ENCODE assay signal across 8 mouse cellular contexts in the genomic region with DNA sequence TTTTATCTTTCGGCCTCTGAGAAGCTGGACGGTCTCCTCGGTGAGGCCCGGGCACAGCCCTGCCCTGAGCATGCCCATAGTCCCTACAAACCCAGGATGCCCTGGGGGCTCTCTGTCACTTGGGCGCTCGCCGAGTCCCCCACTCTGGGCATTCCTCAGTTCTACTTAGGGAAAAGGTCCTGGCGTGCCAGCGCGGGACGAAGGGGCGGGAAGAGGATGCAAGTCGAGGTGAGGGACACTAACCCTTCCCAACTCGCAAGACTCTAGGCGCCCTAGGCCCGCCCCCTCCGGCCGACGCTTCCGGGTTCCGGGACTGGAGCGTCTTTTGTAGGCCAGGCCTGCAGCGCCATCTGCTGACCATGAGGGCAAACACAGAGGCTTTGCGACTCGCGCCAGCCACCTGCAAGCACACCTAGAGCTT. TPM values are rescaled to one million over a fixed set of nuclear protein-coding genes. Genes with fewer than 3 reads are reported as not detected.
DNase-seq lines count a peak whose midpoint lies in the region; ATAC-seq lines count a peak whose summit lies in the region.

Gene Rad51d (minus strand): TSS at position 273 of the 421 bp plus-strand sequence.

- peak within 1 kb of the TSS; percentile 85 for H3K9ac ChIP-seq in heart, embryonic 14.5 days (ENCODE audit: low read length)
- H3K9ac ChIP-seq in liver, embryonic 13.5 days, result peak within 1 kb of the TSS; percentile 85
- peak within 1 kb of the TSS; percentile 91 for H3K9ac ChIP-seq in stomach, embryonic 16.5 days (ENCODE audit: low read length)

- H3K36me3 ChIP-seq in heart, embryonic 14.5 days (ENCODE audit: control insufficient read depth, insufficient read depth, low read length), result no peaks in the 10 kb centered on the region
- no peaks in the 10 kb centered on the region for H3K36me3 ChIP-seq in liver, embryonic 13.5 days
- no peaks in the 10 kb centered on the region for H3K36me3 ChIP-seq in stomach, embryonic 16.5 days (ENCODE audit: control insufficient read depth, insufficient read depth, low read length)

- H3K4me2 ChIP-seq in heart, embryonic 14.5 days (ENCODE audit: low read length), result peak within 1 kb of the TSS; percentile 95
- peak within 1 kb of the TSS; percentile 94 for H3K4me2 ChIP-seq in liver, embryonic 13.5 days
- peak within 1 kb of the TSS; percentile 93 for H3K4me2 ChIP-seq in stomach, embryonic 16.5 days (ENCODE audit: low read depth, low read length)

- peak; percentile 90 for ATAC-seq in heart, embryonic 14.5 days (ENCODE audit: insufficient number of reproducible peaks, insufficient read depth, low FRiP score, low read depth)
- ATAC-seq in liver, embryonic 13.5 days (ENCODE audit: low read depth), result peak; percentile 91
- peak; percentile 94 for ATAC-seq in stomach, embryonic 16.5 days (ENCODE audit: insufficient read depth, low FRiP score)

- WGBS in heart, embryonic 14.5 days, result 0% methylated on average over 26 of the region's 26 CpGs
- WGBS in liver, embryonic 13.5 days (ENCODE audit: insufficient replicate concordance), result 0% methylated on average over 26 of the region's 26 CpGs
- under 1% methylated on average over 26 of the region's 26 CpGs for WGBS in stomach, embryonic 16.5 days

- 0 out of 2 replicates have a peak, but pooled peaks cover 16% of the 10 kb centered on the region for H3K27me3 ChIP-seq in heart, embryonic 14.5 days (ENCODE audit: control insufficient read depth, insufficient read depth, low read length)
- peaks cover 11% of the 10 kb centered on the region; the same call in 1 of the 2 replicates for H3K27me3 ChIP-seq in liver, embryonic 13.5 days
- H3K27me3 ChIP-seq in stomach, embryonic 16.5 days (ENCODE audit: control insufficient read depth, insufficient read depth, low read length), result no peaks in the 10 kb centered on the region

- no peaks in the 10 kb centered on the region for H3K9me3 ChIP-seq in heart, embryonic 14.5 days (ENCODE audit: control insufficient read depth, low read length)
- no peaks in the 10 kb centered on the region for H3K9me3 ChIP-seq in liver, embryonic 13.5 days (replicated peaks)
- H3K9me3 ChIP-seq in stomach, embryonic 16.5 days (replicated peaks; ENCODE audit: control insufficient read depth, low read length), result no peaks in the 10 kb centered on the region

- H3K4me3 ChIP-seq in brown adipose tissue, adult 24 weeks (ENCODE audit: insufficient read depth, low read depth, low read length), result peak within 1 kb of the TSS; percentile 82
- peak within 1 kb of the TSS; percentile 59 to 81 for H3K4me3 ChIP-seq in heart, embryonic 14.5 days (ENCODE audit: control insufficient read depth in 1 of 2, insufficient read depth in 1 of 2, low read depth in 1 of 2, low read length in 2 of 2)
- H3K4me3 ChIP-seq in liver, embryonic 13.5 days (replicated peaks), result peak within 1 kb of the TSS; percentile 68
- H3K4me3 ChIP-seq in stomach, embryonic 16.5 days (replicated peaks; ENCODE audit: low read length), result peak within 1 kb of the TSS; percentile 76

- H3K27ac ChIP-seq in brown adipose tissue, adult 24 weeks (replicated peaks; ENCODE audit: low read depth, low read length), result peak within 1 kb of the TSS; percentile 78
- peak within 1 kb of the TSS; percentile 54 to 67 for H3K27ac ChIP-seq in heart, embryonic 14.5 days (replicated peaks in 1 of 2; ENCODE audit: control insufficient read depth in 1 of 2, insufficient read depth in 1 of 2, low read depth in 2 of 2, low read length in 2 of 2)
- H3K27ac ChIP-seq in liver, embryonic 13.5 days, result peak within 1 kb of the TSS; percentile 74
- H3K27ac ChIP-seq in stomach, embryonic 16.5 days (ENCODE audit: low read length), result peak within 1 kb of the TSS; percentile 83

- peaks cover 2% of the 10 kb centered on the region; the same call in 1 of the 2 replicates for H3K4me1 ChIP-seq in brown adipose tissue, adult 24 weeks (ENCODE audit: control insufficient read depth, insufficient read depth, insufficient read length, low read length)
- H3K4me1 ChIP-seq in heart, embryonic 14.5 days (ENCODE audit: control insufficient read depth in 2 of 2, insufficient read depth in 2 of 2, low read length in 2 of 2), result peaks cover 5 to 6% of the 10 kb centered on the region in 2 experiments; a peak in 3 of 4 replicates
- peaks cover 28% of the 10 kb centered on the region for H3K4me1 ChIP-seq in liver, embryonic 13.5 days (replicated peaks)
- H3K4me1 ChIP-seq in stomach, embryonic 16.5 days (ENCODE audit: control insufficient read depth, insufficient read depth, low read length), result peaks cover 14% of the 10 kb centered on the region

- peak; percentile 97 for DNase-seq in CD4-positive, CD25-positive, alpha-beta regulatory T cell, adult 2 months (ENCODE audit: low read depth, low spot score)
- peak; percentile 77 for DNase-seq in fibroblast of lung, adult 2 months (ENCODE audit: low read depth)
- peak; percentile 95 for DNase-seq in kidney, postnatal 14 days
- DNase-seq in liver, embryonic 13.5 days, result peak; percentile 90
- DNase-seq in neural tube, embryonic 10.5 days (ENCODE audit: extremely low spot score, low spot score), result peak; percentile 97

RNA-seq across cellular contexts. Expression of gene Rad51d, which starts in this region (rescaled TPM):
- 13.4 and 21.8 TPM in 2 replicates for polyA plus RNA-seq in brown adipose tissue, adult 24 weeks (2012; ENCODE audit: insufficient read depth, insufficient read length, missing spikeins)
- polyA plus RNA-seq in heart, embryonic 14.5 days (2014; fragmentation: Nextera tagmentation; extraction: Ambion mirVana), result 15.0 and 15.8 TPM in 2 replicates
- polyA plus RNA-seq in liver, embryonic 13.5 days (2015; fragmentation: Nextera tagmentation; extraction: Ambion mirVana), result 6.8 and 8.0 TPM in 2 replicates
- 12.5 and 12.8 TPM in 2 replicates for polyA plus RNA-seq in stomach, embryonic 16.5 days (2015; fragmentation: Nextera tagmentation; extraction: Ambion mirVana)

Comparison
In these comparisons a context has a peak if more than half of its experiments do, and no peak if none do; other contexts are left out.
1. Peak in every context shown above with its lines: DNase-seq, ATAC-seq, H3K4me3 ChIP-seq and H3K27ac ChIP-seq.